In genomic region chr11:78771751-78772283, GRCm38 (mm10) we compare ENCODE assay signal across 9 mouse cellular contexts. TPM values are rescaled to one million over a fixed set of nuclear protein-coding genes. Genes with fewer than 3 reads are reported as not detected.
DNase-seq lines count a peak whose midpoint lies in the region; ATAC-seq and TF ChIP-seq lines count a peak whose summit lies in the region.
"Had no signal": no experiment of that assay in that cellular context is flagged by ENCODE, and none has a peak within 500 bp of the region (broad histone marks: within the 10 kb centered on the region; RNA-seq: fewer than 3 reads in every experiment).

No protein-coding gene starts in this region.

- H3K4me2 ChIP-seq in heart, embryonic 11.5 days = no peak overlapping the region
- H3K4me2 ChIP-seq: limb, embryonic 15.5 days had no signal

- TF ChIP-seq CTCF in cortical plate, adult 2 months (IDR thresholded peaks at IDR 0.05; ENCODE audit: extremely low read depth, insufficient read depth, low read length) = no peak

- no peak for DNase-seq in heart, postnatal 36 days
- DNase-seq in left cerebral cortex, postnatal 25 days (ENCODE audit: low spot score in 2 of 2) = peak; percentile 72 to 95
- peak; percentile 62 to 78 for DNase-seq in right cerebral cortex, postnatal 10 days (ENCODE audit: low spot score in 2 of 2)
- DNase-seq in adrenal gland, postnatal 36 days = no peak
- no peak for DNase-seq in cerebellum, postnatal 4 days (ENCODE audit: low spot score in 2 of 2)

- H3K4me1 ChIP-seq in heart, embryonic 11.5 days (ENCODE audit: control insufficient read depth, insufficient read depth, low read length) = peaks cover 13% of the 10 kb centered on the region
- H3K4me1 ChIP-seq in cortical plate, adult 2 months (ENCODE audit: control insufficient read depth, insufficient read depth, low read length) = peaks cover 3% of the 10 kb centered on the region
- H3K4me1 ChIP-seq: limb, embryonic 15.5 days had no signal

- H3K36me3 ChIP-seq in heart, embryonic 11.5 days (ENCODE audit: control insufficient read depth, insufficient read depth, low read length) = no peaks in the 10 kb centered on the region
- H3K36me3 ChIP-seq: limb, embryonic 15.5 days had no signal

- 0 out of 2 replicates have a peak, but pooled peaks have one; percentile 7 for TF ChIP-seq POLR2A in cortical plate, adult 2 months (IDR thresholded peaks at IDR 0.05; ENCODE audit: extremely low read depth, insufficient read depth, low read length)

- no peak overlapping the region for H3K4me3 ChIP-seq in heart, embryonic 11.5 days (ENCODE audit: low read depth, low read length)
- H3K4me3 ChIP-seq in cortical plate, adult 2 months (ENCODE audit: insufficient read depth, low read length) = no peak overlapping the region
- H3K4me3 ChIP-seq: limb, embryonic 15.5 days had no signal

- 0 out of 2 replicates have a peak overlapping the region, but pooled peaks have one; percentile 7 for H3K27ac ChIP-seq in heart, embryonic 11.5 days (ENCODE audit: low read depth, low read length)
- H3K27ac ChIP-seq in cortical plate, adult 2 months (ENCODE audit: insufficient read depth, low read length) = 0 out of 2 replicates have a peak overlapping the region, but pooled peaks have one; percentile 17
- H3K27ac ChIP-seq: limb, embryonic 15.5 days had no signal

- intact Hi-C loops in heart, postnatal 36 days (cut with DNase I) = no loop called here
- intact Hi-C loops in left cerebral cortex, postnatal 25 days (cut with DNase I) = loop anchor here (1.0 to 5.0 kb wide), 2 partner anchors 33 to 45 kb away; no protein-coding TSS in a partner anchor

- no peak for ATAC-seq in heart, embryonic 11.5 days (replicated peaks; ENCODE audit: insufficient number of reproducible peaks, low FRiP score, low TSS enrichment)
- no peak for ATAC-seq in cerebellum, adult (ENCODE audit: insufficient number of reproducible peaks, low FRiP score, low TSS enrichment)

- H3K9ac ChIP-seq in heart, embryonic 11.5 days (ENCODE audit: low read depth, low read length) = no peak overlapping the region
- H3K9ac ChIP-seq: limb, embryonic 15.5 days had no signal

- 40% methylated on average over 11 of the region's 11 CpGs for WGBS in heart, embryonic 11.5 days (ENCODE audit: insufficient replicate concordance)

- H3K27me3 ChIP-seq in heart, embryonic 11.5 days (ENCODE audit: control insufficient read depth, insufficient read depth, low read length) = no peaks in the 10 kb centered on the region
- H3K27me3 ChIP-seq: limb, embryonic 15.5 days had no signal

- H3K9me3 ChIP-seq in heart, embryonic 11.5 days (replicated peaks; ENCODE audit: control insufficient read depth, low read length) = no peaks in the 10 kb centered on the region
- H3K9me3 ChIP-seq: limb, embryonic 15.5 days had no signal

RNA-seq across cellular contexts. Expression of gene Ccnq, which starts 20.3 kb away (rescaled TPM):
- polyA plus RNA-seq in heart, embryonic 11.5 days (2014; fragmentation: Nextera tagmentation; extraction: Ambion mirVana) = 31.0 and 34.0 TPM in 2 replicates
- 10 to 100 TPM; 13.9 to 15.7 TPM for total RNA-seq in heart, postnatal 36 days (2021)
- polyA plus RNA-seq in cortical plate, adult 2 months (2012; rRNA removed) = 27.6 and 31.7 TPM in 2 replicates
- 10 to 100 TPM; 17.5 to 18.4 TPM for total RNA-seq in left cerebral cortex, postnatal 25 days (2021)
- 10 to 100 TPM; 43.4 to 69.7 TPM for total RNA-seq in adrenal gland, postnatal 36 days (2021)

RNA-seq across cellular contexts. Expression of gene Lyrm9, which starts 54.6 kb away (rescaled TPM):
- polyA plus RNA-seq in heart, embryonic 11.5 days (2014; fragmentation: Nextera tagmentation; extraction: Ambion mirVana) = 27.4 and 28.3 TPM in 2 replicates
- 10 to 100 TPM; 34.7 to 36.5 TPM for total RNA-seq in heart, postnatal 36 days (2021)
- polyA plus RNA-seq in cortical plate, adult 2 months (2012; rRNA removed) = 19.1 and 20.5 TPM in 2 replicates
- total RNA-seq in left cerebral cortex, postnatal 25 days (2021) = 10 to 100 TPM; 29.6 to 33.6 TPM
- total RNA-seq in adrenal gland, postnatal 36 days (2021) = 10 to 100 TPM; 36.7 to 55.7 TPM

Comparison
In these comparisons a context has a peak if more than half of its experiments do, and no peak if none do; other contexts are left out.
1. DNase-seq: peak in left cerebral cortex, postnatal 25 days (2 of 2) and right cerebral cortex, postnatal 10 days (2 of 2); none in heart, postnatal 36 days (0 of 2), adrenal gland, postnatal 36 days (0 of 2) and cerebellum, postnatal 4 days (0 of 2).